Mouse (Mus musculus) limb, embryonic 14.5 days (tissue): ENCODE results near the gene Dus4l. TPM values are rescaled to one million over a fixed set of nuclear protein-coding genes. Genes with fewer than 3 reads are reported as not detected.

ENCODE experiments used
- ATAC-seq: fragments of 200-750 bp; cut with Nextera tagmentation; 2 replicates; pipeline ENCODE4 v1.8.0; 2017; ENCODE audit warnings: low read depth, moderate number of reproducible peaks, moderate TSS enrichment; ENCODE audit not compliant: low FRiP score
- DNase-seq: peaks from one replicate; pipeline ENCODE4 v3.0.0-alpha.2; 2015; ENCODE audit warnings: low spot score
- H3K27ac ChIP-seq: fragments of 300-500 bp; sonication (generic); replicated peaks from 2 replicates; pipeline ENCODE4 v1.5.1; 2014; ENCODE audit warnings: low read depth, mild to moderate bottlenecking, low read length, moderate library complexity, mixed read lengths
- H3K27me3 ChIP-seq: fragments of 300-500 bp; sonication (generic); 2 replicates; pipeline ENCODE4 v1.6.1; 2014; ENCODE audit warnings: low read length, mixed read lengths; ENCODE audit not compliant: control insufficient read depth, insufficient read depth
- H3K36me3 ChIP-seq: fragments of 300-500 bp; sonication (generic); 2 replicates; pipeline ENCODE4 v1.6.1; 2014; ENCODE audit warnings: mild to moderate bottlenecking, low read length, moderate library complexity, mixed read lengths; ENCODE audit not compliant: control insufficient read depth, insufficient read depth
- H3K4me1 ChIP-seq: fragments of 300-500 bp; sonication (generic); 2 replicates; pipeline ENCODE4 v1.6.1; 2014; ENCODE audit warnings: antibody characterized with exemption, low read length, mixed read lengths; ENCODE audit not compliant: control insufficient read depth, insufficient read depth
- H3K4me2 ChIP-seq: fragments of 300-500 bp; sonication (generic); replicated peaks from 2 replicates; pipeline ENCODE4 v1.6.1; 2014; ENCODE audit warnings: low read depth, mild to moderate bottlenecking, low read length, moderate library complexity; ENCODE audit not compliant: severe bottlenecking
- H3K4me3 ChIP-seq: fragments of 300-500 bp; sonication (generic); replicated peaks from 2 replicates; pipeline ENCODE4 v1.5.1; 2014; ENCODE audit warnings: low read length
- H3K9ac ChIP-seq: fragments of 300-500 bp; sonication (generic); 2 replicates; pipeline ENCODE4 v1.6.1; 2014; ENCODE audit warnings: mild to moderate bottlenecking, low read depth, low read length, moderate library complexity; ENCODE audit not compliant: severe bottlenecking
- H3K9me3 ChIP-seq: fragments of 300-500 bp; sonication (generic); 2 replicates; pipeline ENCODE4 v1.6.1; 2016; ENCODE audit warnings: low read length; ENCODE audit not compliant: control insufficient read depth
- POLR2A ChIP-seq: fragments of 200-500 bp; IDR thresholded peaks from 2 replicates; pipeline ENCODE4 v1.8.0; 2012; ENCODE audit warnings: inconsistent platforms, mild to moderate bottlenecking, moderate library complexity, borderline replicate concordance; ENCODE audit not compliant: insufficient read depth, insufficient read length; ENCODE audit errors: extremely low read depth
- WGBS: fragments of 180-500 bp; shearing (Covaris S2); extraction: QIAGEN DNeasy Blood & Tissue Kit; methylation state at CpG from one replicate; pipeline ENCODE4 v1.1.7; 2014; 5-methylcytosine and 5-hydroxymethylcytosine counted together
- polyA plus RNA-seq, 2 experiments: library from polyadenylated mRNA; depleted of rRNA in 1 of 2; stranded (reverse) in 1 of 2; unstranded in 1 of 2; fragments of >200 nt; fragmentation: Nextera tagmentation in 1 of 2; extraction: Ambion mirVana in 1 of 2; gene quantifications; 2 replicates each; pipeline versions ENCODE4 v1.2.1 to v1.2.3; 2012 to 2014

Gene Dus4l
- polyA plus RNA-seq, 2 experiments: 14.1 to 15.1 TPM

DNA sequence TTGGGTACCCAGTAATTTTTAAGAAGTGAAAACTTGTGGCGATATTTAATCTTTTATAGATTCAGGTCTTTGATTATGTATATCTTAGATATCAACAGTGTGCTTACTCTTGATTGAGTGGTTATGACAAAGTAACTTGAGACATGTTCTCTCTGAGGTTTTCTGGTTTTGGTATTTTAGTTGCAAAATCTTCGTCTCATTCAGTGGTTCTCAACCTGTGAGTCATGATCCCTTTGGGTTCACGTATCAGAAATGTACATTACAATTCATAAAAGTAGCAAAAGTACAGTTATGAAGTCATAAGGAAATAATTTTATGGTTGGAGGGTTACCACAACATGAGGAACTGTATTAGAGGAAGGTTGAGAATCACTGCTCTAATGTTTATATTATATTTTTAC is 32.1 kb upstream of the Dus4l start:
- Histone ChIP-seq H3K9ac (no peak overlapping the region), H3K27me3 (no peaks in the 10 kb centered on the region), H3K4me2 (no peak overlapping the region), H3K9me3 (no peaks in the 10 kb centered on the region), H3K36me3 (peaks cover 20% of the 10 kb centered on the region), H3K4me3 (no peak overlapping the region), H3K4me1 (no peaks in the 10 kb centered on the region), H3K27ac (no peak overlapping the region)
- ATAC-seq: no peak
- TF ChIP-seq POLR2A: no peak
- 87% methylated on average over 3 of the region's 3 CpGs for WGBS
- DNase-seq: no peak

DNA sequence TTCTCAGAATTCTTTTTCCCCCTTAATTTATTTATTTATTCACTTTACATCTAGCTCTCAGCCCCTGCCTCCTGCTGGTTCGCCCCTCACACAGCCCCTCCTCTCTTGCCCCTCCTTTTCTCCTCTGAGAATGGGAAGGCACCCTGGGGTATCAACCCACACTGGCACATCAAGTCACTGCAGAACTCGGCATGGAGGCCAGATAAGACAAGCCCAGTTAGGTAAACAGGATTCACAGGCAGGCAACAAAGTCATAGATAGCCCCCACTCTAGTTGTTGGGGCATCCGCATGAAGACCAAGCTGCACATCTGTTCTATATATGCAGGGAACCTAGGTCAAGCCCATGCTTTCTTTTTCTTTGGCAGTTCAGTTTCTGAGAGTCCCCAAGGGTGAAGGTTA is 12.6 kb upstream of the Dus4l start:
- Histone ChIP-seq H3K4me3 (no peak overlapping the region), H3K4me2 (no peak overlapping the region), H3K27ac (no peak overlapping the region), H3K36me3 (peaks cover 63% of the 10 kb centered on the region), H3K27me3 (no peaks in the 10 kb centered on the region), H3K4me1 (no peaks in the 10 kb centered on the region), H3K9me3 (no peaks in the 10 kb centered on the region), H3K9ac (no peak overlapping the region)
- WGBS: 71% methylated on average over 3 of the region's 3 CpGs
- no peak for ATAC-seq
- no peak for TF ChIP-seq POLR2A
- DNase-seq: no peak

DNA sequence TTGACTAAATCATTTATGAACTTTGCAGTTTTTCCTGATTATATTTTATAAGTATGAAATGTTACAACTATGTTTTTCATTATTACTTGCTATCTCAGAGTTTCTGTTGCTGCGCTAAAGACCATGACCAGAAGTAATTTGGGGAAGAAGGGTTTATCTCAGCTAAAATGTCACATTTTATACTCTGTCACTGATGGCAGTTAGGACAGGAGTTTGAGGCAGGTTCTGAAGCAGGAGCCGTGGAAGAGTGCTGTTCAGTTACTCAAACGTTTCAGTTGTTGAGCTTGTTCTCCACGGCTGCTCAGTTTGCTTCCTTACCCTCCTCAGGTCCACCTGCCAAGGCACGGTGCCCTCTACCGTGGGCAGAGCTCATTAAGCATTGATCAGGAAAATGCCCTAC is 11.4 kb upstream of the Dus4l start:
- no peaks in the 10 kb centered on the region for H3K9me3 ChIP-seq
- TF ChIP-seq POLR2A: no peak
- no peak overlapping the region for H3K9ac ChIP-seq
- WGBS: 75% methylated on average over 6 of the region's 6 CpGs
- peaks cover 60% of the 10 kb centered on the region for H3K36me3 ChIP-seq
- H3K4me1 ChIP-seq: no peaks in the 10 kb centered on the region
- H3K4me2 ChIP-seq: no peak overlapping the region
- no peak overlapping the region for H3K4me3 ChIP-seq
- no peak for DNase-seq
- ATAC-seq: no peak
- H3K27ac ChIP-seq: no peak overlapping the region
- H3K27me3 ChIP-seq: no peaks in the 10 kb centered on the region

DNA sequence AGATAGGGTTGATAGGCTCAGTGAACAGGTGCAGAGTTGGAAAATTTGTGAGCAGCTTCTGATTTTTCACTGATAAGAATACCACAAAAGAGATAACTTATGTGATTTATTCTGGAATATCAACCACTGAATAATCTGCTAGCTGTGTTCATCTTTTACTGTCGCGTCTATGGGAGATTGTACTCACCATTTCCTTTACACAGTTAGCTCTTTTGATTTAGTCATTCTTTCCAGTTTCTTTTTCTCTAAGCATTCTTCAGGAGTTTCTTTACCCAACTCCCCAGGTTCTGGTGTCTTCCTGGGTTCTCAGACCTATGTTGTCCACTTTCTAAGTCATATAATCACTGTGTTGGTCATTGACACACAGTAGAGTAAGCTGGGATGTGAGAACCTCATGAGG is 2.2 kb upstream of the Dus4l start:
- ATAC-seq: no peak
- Histone ChIP-seq H3K27ac (no peak overlapping the region), H3K4me2 (no peak overlapping the region), H3K4me3 (no peak overlapping the region), H3K36me3 (peaks cover 3% of the 10 kb centered on the region; the same call in 1 of the 2 replicates), H3K4me1 (peaks cover 4% of the 10 kb centered on the region; the same call in 1 of the 2 replicates), H3K9me3 (no peaks in the 10 kb centered on the region), H3K9ac (no peak overlapping the region), H3K27me3 (no peaks in the 10 kb centered on the region)
- no peak for TF ChIP-seq POLR2A
- WGBS: 99% methylated on average over 2 of the region's 2 CpGs
- DNase-seq: no peak

DNA sequence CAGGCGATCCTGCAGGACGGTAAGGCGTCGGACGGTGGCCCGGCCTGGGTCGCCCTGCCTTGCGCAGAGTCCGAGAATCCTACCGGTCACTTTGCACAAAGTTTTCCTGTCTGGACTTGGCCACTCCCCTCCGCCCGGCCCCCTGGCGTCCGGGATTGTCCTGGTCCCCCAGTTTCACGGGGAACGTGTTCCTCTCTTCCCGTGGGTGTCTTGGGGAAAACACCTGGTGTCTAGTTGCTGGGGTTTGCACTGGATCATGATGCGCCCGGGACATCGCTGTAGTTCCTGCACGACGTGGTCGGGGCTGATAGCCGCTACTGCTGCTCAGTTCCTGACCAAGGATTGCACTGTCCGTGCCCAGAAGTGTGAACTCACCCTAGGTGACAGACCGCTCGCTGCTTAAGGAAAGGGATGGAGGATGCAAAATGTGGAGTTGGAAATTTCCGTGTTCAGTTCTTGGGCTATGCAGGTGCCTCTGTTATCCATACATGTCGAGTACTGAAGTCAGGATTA is 395 bp upstream of the Dus4l start:
- H3K4me3 ChIP-seq: peak overlapping the region; percentile 87
- H3K27ac ChIP-seq: peak overlapping the region; percentile 91
- ATAC-seq (peak; percentile 72), DNase-seq (no peak)
- peak overlapping the region; percentile 65 for H3K4me2 ChIP-seq
- no peaks in the 10 kb centered on the region for H3K36me3 ChIP-seq
- peaks cover 4% of the 10 kb centered on the region; the same call in 1 of the 2 replicates for H3K4me1 ChIP-seq
- WGBS: under 1% methylated on average over 29 of the region's 29 CpGs
- no peaks in the 10 kb centered on the region for H3K9me3 ChIP-seq
- peak overlapping the region; percentile 89 for H3K9ac ChIP-seq
- no peak for TF ChIP-seq POLR2A
- no peaks in the 10 kb centered on the region for H3K27me3 ChIP-seq

DNA sequence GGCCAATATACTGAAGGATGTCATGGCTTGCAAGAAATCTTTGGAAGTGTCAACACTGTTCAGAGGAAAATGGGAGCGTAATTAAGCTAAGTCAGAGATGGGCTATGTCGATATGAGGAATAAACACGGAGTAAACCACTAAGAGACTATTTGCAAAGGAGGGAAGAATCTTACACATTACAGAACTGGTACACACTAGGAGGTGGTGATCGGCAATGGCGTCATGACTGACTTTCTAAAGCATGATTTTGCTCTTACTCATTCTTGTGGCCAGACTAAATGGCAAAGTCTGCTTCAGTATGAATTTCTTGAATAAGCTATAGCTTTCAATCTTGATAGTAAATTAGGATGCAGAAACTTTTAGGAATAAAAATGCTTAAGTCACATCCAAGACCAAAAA is 1.0 kb downstream of the Dus4l start:
- Histone ChIP-seq H3K4me2 (peak overlapping the region; percentile 33), H3K27me3 (no peaks in the 10 kb centered on the region), H3K9me3 (no peaks in the 10 kb centered on the region), H3K27ac (no peak overlapping the region), H3K36me3 (peaks cover 8% of the 10 kb centered on the region; the same call in 1 of the 2 replicates), H3K9ac (no peak overlapping the region), H3K4me1 (peaks cover 4% of the 10 kb centered on the region; the same call in 1 of the 2 replicates), H3K4me3 (peak overlapping the region; percentile 87)
- DNase-seq (no peak), ATAC-seq (no peak)
- TF ChIP-seq POLR2A: no peak
- WGBS: 80% methylated on average over 5 of the region's 5 CpGs
